Mouse (Mus musculus): ENCODE data around the gene Ciao2b. TPM values are rescaled to one million over a fixed set of nuclear protein-coding genes. Genes with fewer than 3 reads are reported as not detected.

Gene Ciao2b
- total and polyA plus RNA-seq, 3 experiments = 78.7 to 110 TPM; not detected in 1

DNA sequence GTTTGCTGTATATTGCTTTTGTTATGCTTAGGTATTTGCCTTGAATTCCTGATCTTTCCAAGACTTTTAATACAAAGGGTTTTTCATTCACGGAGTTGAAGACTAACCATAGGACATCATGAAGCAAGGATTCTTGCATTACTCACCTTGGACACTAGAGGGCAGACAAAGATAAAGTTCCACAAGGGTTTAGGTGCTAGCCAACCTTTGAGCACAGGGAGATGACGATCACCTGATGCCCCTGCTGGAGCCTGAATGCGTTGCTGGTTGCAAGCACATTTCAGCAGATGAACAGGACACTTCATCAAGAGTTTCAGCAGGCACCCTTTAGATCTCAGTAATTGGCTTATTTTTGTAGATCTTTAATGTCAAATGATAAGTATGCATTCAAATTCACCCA is 13.2 kb upstream of the Ciao2b start:
- Histone ChIP-seq H3K27me3 (ENCODE audit: control insufficient read depth in 1 of 2, insufficient read depth in 2 of 2, low read length in 2 of 2) (no peaks in the 10 kb centered on the region; a peak in 2 of 4 replicates), H3K4me3 (ENCODE audit: control insufficient read depth in 1 of 2, insufficient read depth in 1 of 2, low read depth in 2 of 2, low read length in 2 of 2) (no peak overlapping the region), H3K36me3 (ENCODE audit: control insufficient read depth in 1 of 2, insufficient read depth in 2 of 2, low read length in 2 of 2) (no peaks in the 10 kb centered on the region), H3K9me3 (replicated peaks; ENCODE audit: insufficient read depth, low read length) (no peaks in the 10 kb centered on the region), H3K4me1 (ENCODE audit: control insufficient read depth in 1 of 2, insufficient read depth in 2 of 2, low read length in 2 of 2) (no peaks in the 10 kb centered on the region), H3K27ac (ENCODE audit: control insufficient read depth, low read depth, low read length) (no peak overlapping the region), H3K79me2 (ENCODE audit: control insufficient read depth, insufficient read depth, low read length, poor library complexity) (no peaks in the 10 kb centered on the region), H3K9ac (ENCODE audit: control insufficient read depth, low read depth, low read length, poor library complexity, severe bottlenecking) (no peak overlapping the region)
- peak; percentile 91 for DNase-seq (ENCODE audit: low read depth, low spot score)
- no peak for TF ChIP-seq MXI1 (IDR thresholded peaks at IDR 0.05; ENCODE audit: low read depth, low read length)
- TF ChIP-seq ELF1 (IDR thresholded peaks at IDR 0.05; ENCODE audit: low read depth, low read length) = no peak
- TF ChIP-seq NELFE (IDR thresholded peaks at IDR 0.05; ENCODE audit: low read depth, low read length) = no peak
- TF ChIP-seq MAFK (IDR thresholded peaks at IDR 0.05; ENCODE audit: borderline replicate concordance, low read depth, low read length) = no peak
- no peak for TF ChIP-seq EP300 (IDR thresholded peaks at IDR 0.05; ENCODE audit: low read depth in 1 of 2, low read length in 2 of 2)
- no peak for TF ChIP-seq GABPA (IDR thresholded peaks at IDR 0.05; ENCODE audit: low read depth, low read length)
- TF ChIP-seq NRF1 (IDR thresholded peaks at IDR 0.05; ENCODE audit: insufficient read depth, low read depth, low read length, poor library complexity, severe bottlenecking) = no peak
- TF ChIP-seq TBP (IDR thresholded peaks at IDR 0.05; ENCODE audit: low read depth, low read length) = no peak
- TF ChIP-seq USF2 (IDR thresholded peaks at IDR 0.05; ENCODE audit: borderline replicate concordance in 1 of 2, insufficient read depth in 1 of 2, low read depth in 1 of 2, low read length in 2 of 2) = no peak
- peak; percentile 87 for TF ChIP-seq SMC3 (IDR thresholded peaks at IDR 0.05; ENCODE audit: low read depth, low read length)
- no peak for TF ChIP-seq BHLHE40 (IDR thresholded peaks at IDR 0.05; ENCODE audit: borderline replicate concordance, low read depth, low read length)
- peak; percentile 95 for TF ChIP-seq RAD21 (IDR thresholded peaks at IDR 0.05; ENCODE audit: low read depth, low read length)
- TF ChIP-seq RCOR1 (IDR thresholded peaks at IDR 0.05; ENCODE audit: low read depth, low read length) = no peak
- no peak for TF ChIP-seq CHD1 (IDR thresholded peaks at IDR 0.05; ENCODE audit: low read depth, low read length)
- TF ChIP-seq GATA1 (IDR thresholded peaks at IDR 0.05; ENCODE audit: low read depth, low read length) = no peak
- no peak for TF ChIP-seq E2F4 (IDR thresholded peaks at IDR 0.05; ENCODE audit: borderline replicate concordance, low read depth, low read length)
- TF ChIP-seq POLR2A (IDR thresholded peaks at IDR 0.05; ENCODE audit: control insufficient read depth in 1 of 2, insufficient read depth in 1 of 2, low read depth in 1 of 2, low read length in 2 of 2, poor library complexity in 1 of 2) = no peak
- no peak for TF ChIP-seq MEF2A (IDR thresholded peaks at IDR 0.05; ENCODE audit: extremely low read depth, insufficient replicate concordance, low read depth, low read length, poor library complexity, severe bottlenecking)
- TF ChIP-seq TAL1 (IDR thresholded peaks at IDR 0.05; ENCODE audit: low read length) = no peak
- no peak for TF ChIP-seq KAT2A (conservative IDR thresholded peaks at IDR 0.05; ENCODE audit: low read depth, low read length)
- no peak for TF ChIP-seq ZMIZ1 (IDR thresholded peaks at IDR 0.05; ENCODE audit: low read depth, low read length)
- peak; percentile 59 for TF ChIP-seq USF1 (IDR thresholded peaks at IDR 0.05; ENCODE audit: low read depth, low read length)
- peak; percentile 43; the same call in 1 of the 2 replicates for TF ChIP-seq SIN3A (IDR thresholded peaks at IDR 0.05; ENCODE audit: low read length)
- no peak for TF ChIP-seq HCFC1 (IDR thresholded peaks at IDR 0.05; ENCODE audit: low read depth, low read length)
- TF ChIP-seq UBTF (IDR thresholded peaks at IDR 0.05; ENCODE audit: borderline replicate concordance, insufficient read depth, low read depth, low read length) = no peak
- TF ChIP-seq CTCF (IDR thresholded peaks at IDR 0.05 in 2 of 3, conservative IDR thresholded peaks at IDR 0.05 in 1 of 3; ENCODE audit: control insufficient read depth in 1 of 3, insufficient read depth in 1 of 3, low read depth in 2 of 3, low read length in 3 of 3, poor library complexity in 1 of 3, severe bottlenecking in 1 of 3) = peak; percentile 53 to 98 (median 86)
- no peak for TF ChIP-seq ZNF384 (IDR thresholded peaks at IDR 0.05; ENCODE audit: low read depth, low read length)
- TF ChIP-seq MYC (IDR thresholded peaks at IDR 0.05; ENCODE audit: low read depth, low read length) = 0 out of 2 replicates have a peak, but pooled peaks have one; percentile 43
- no peak for TF ChIP-seq ZKSCAN1 (IDR thresholded peaks at IDR 0.05; ENCODE audit: low read depth, low read length)
- no peak for TF ChIP-seq POLR2AphosphoS5 (IDR thresholded peaks at IDR 0.05; ENCODE audit: borderline replicate concordance, low read depth, low read length)
- no peak for TF ChIP-seq MAZ (IDR thresholded peaks at IDR 0.05; ENCODE audit: low read depth, low read length)
- TF ChIP-seq MYB (IDR thresholded peaks at IDR 0.05; ENCODE audit: low read depth, low read length) = no peak
- no peak for TF ChIP-seq CHD2 (IDR thresholded peaks at IDR 0.05; ENCODE audit: low read length)
- TF ChIP-seq MAX (IDR thresholded peaks at IDR 0.05; ENCODE audit: low read length) = no peak
- TF ChIP-seq ETS1 (IDR thresholded peaks at IDR 0.05; ENCODE audit: low read depth, low read length) = no peak
- peak; percentile 84 for TF ChIP-seq ZC3H11A (IDR thresholded peaks at IDR 0.05; ENCODE audit: low read depth, low read length)
- TF ChIP-seq TCF12 (IDR thresholded peaks at IDR 0.05; ENCODE audit: low read depth, low read length) = no peak
- no peak for TF ChIP-seq POLR2AphosphoS2 (IDR thresholded peaks at IDR 0.05; ENCODE audit: low read length)
- TF ChIP-seq JUND (IDR thresholded peaks at IDR 0.05; ENCODE audit: low read depth, low read length) = no peak

Data from MEL (cell line).